Mouse (Mus musculus) hindbrain, embryonic 15.5 days (tissue): Measurements from ENCODE around the gene Surf2. TPM values are rescaled to one million over a fixed set of nuclear protein-coding genes. Genes with fewer than 3 reads are reported as not detected.

Experiments used
- ATAC-seq: fragments of 200-750 bp; cut with Nextera tagmentation; 2 replicates; pipeline ENCODE4 v1.8.0; 2017; ENCODE audit warnings: low read depth, moderate number of reproducible peaks, moderate TSS enrichment; ENCODE audit not compliant: low FRiP score
- H3K27ac ChIP-seq: fragments of 300-500 bp; sonication (generic); replicated peaks from 2 replicates; pipeline ENCODE4 v1.5.1; 2015; ENCODE audit warnings: mild to moderate bottlenecking, inconsistent platforms
- H3K27me3 ChIP-seq: fragments of 300-500 bp; sonication (generic); 2 replicates; pipeline ENCODE4 v1.6.1; 2015; ENCODE audit warnings: control low read depth, inconsistent platforms
- H3K36me3 ChIP-seq: fragments of 300-500 bp; sonication (generic); 2 replicates; pipeline ENCODE4 v1.6.1; 2015; ENCODE audit warnings: control low read depth, inconsistent platforms
- H3K4me1 ChIP-seq: fragments of 300-500 bp; sonication (generic); replicated peaks from 2 replicates; pipeline ENCODE4 v1.6.1; 2015; ENCODE audit warnings: control low read depth, inconsistent platforms
- H3K4me2 ChIP-seq: fragments of 300-500 bp; sonication (generic); 2 replicates; pipeline ENCODE4 v1.6.1; 2015; ENCODE audit warnings: moderate library complexity, mild to moderate bottlenecking, inconsistent platforms
- H3K4me3 ChIP-seq: fragments of 300-500 bp; sonication (generic); 2 replicates; pipeline ENCODE4 v1.5.1; 2015; ENCODE audit warnings: mild to moderate bottlenecking, inconsistent platforms
- H3K9ac ChIP-seq: fragments of 300-500 bp; sonication (generic); 2 replicates; pipeline ENCODE4 v1.6.1; 2015; ENCODE audit warnings: inconsistent platforms
- H3K9me3 ChIP-seq: fragments of 300-500 bp; sonication (generic); 2 replicates; pipeline ENCODE4 v1.6.1; 2016; ENCODE audit warnings: control low read depth, inconsistent platforms
- WGBS: fragments of 180-500 bp; shearing (Covaris S2); methylation state at CpG from one replicate; pipeline ENCODE4 v1.1.7; 2015; 5-methylcytosine and 5-hydroxymethylcytosine counted together
- polyA plus RNA-seq: library from polyadenylated mRNA; unstranded; fragments of >200 nt; fragmentation: Nextera tagmentation; extraction: Ambion mirVana; gene quantifications from 2 replicates; pipeline ENCODE4 v1.2.1, GENCODE M21; 2015

Gene Surf2
- polyA plus RNA-seq, 1 experiment from 2014 or later, result 56.9 TPM

- Histone ChIP-seq H3K27ac (no peak overlapping the region), H3K9ac (no peak overlapping the region), H3K4me2 (no peak overlapping the region), H3K27me3 (no peaks in the 10 kb centered on the region), H3K4me1 (peaks cover 25% of the 10 kb centered on the region), H3K4me3 (no peak overlapping the region), H3K9me3 (no peaks in the 10 kb centered on the region), H3K36me3 (peaks cover 74% of the 10 kb centered on the region)
- WGBS, result 86% methylated on average over 6 of the region's 6 CpGs
- no peak for ATAC-seq
Observed at GRCm38 (mm10) chr2:26920190-26920855, 4.2 kb downstream of the Surf2 start.

- ATAC-seq, result no peak
- no peaks in the 10 kb centered on the region for H3K9me3 ChIP-seq
- no peaks in the 10 kb centered on the region for H3K27me3 ChIP-seq
- no peak overlapping the region for H3K4me2 ChIP-seq
- no peak overlapping the region for H3K4me3 ChIP-seq
- H3K9ac ChIP-seq, result no peak overlapping the region
- H3K36me3 ChIP-seq, result peaks cover 88% of the 10 kb centered on the region
- H3K4me1 ChIP-seq, result peaks cover 18% of the 10 kb centered on the region
- no peak overlapping the region for H3K27ac ChIP-seq
- WGBS, result 84% methylated on average over 9 of the region's 9 CpGs
Observed at GRCm38 (mm10) chr2:26921784-26922183, 5.6 kb downstream of the Surf2 start.

DNA sequence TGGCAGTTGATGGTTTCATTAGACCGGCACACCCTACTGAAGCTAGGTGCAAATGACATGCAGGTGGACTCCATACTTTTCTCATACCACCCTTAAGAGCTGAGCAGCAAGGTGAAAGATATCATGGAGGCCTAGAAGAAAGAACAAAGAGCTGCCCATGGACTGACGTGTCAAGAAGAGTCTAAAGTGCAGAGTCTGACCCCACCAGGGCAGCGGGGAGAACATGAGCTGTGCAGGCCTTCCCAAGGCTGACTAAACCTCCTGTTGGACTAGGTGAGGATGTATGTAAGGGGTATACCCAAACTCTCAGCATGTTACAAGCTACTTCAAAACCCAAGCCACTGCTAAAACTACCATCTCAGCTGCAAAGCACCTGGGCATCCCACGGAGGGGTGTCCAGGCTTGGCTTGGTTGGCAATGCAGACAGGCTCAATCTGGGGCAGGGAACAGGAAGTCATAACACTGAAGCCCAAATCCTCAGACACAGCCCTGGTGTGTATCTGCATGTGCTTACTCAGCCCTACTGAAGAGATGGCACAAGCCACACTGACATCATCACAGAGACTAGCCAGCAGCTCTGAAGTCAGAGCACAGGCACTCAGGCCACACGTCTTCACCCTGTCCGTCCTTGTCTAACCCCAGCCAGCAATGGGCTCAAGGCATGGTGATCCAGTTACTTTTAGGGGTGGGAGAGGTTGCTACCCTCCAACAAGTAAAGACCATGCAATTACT lies 11.7 kb downstream of the Surf2 start:
- Histone ChIP-seq H3K4me3 (no peak overlapping the region), H3K9ac (no peak overlapping the region), H3K4me2 (no peak overlapping the region), H3K36me3 (peaks cover 58% of the 10 kb centered on the region), H3K9me3 (no peaks in the 10 kb centered on the region), H3K27ac (no peak overlapping the region), H3K27me3 (no peaks in the 10 kb centered on the region), H3K4me1 (peaks cover 25% of the 10 kb centered on the region)
- ATAC-seq, result no peak
- 91% methylated on average over 6 of the region's 6 CpGs for WGBS

DNA sequence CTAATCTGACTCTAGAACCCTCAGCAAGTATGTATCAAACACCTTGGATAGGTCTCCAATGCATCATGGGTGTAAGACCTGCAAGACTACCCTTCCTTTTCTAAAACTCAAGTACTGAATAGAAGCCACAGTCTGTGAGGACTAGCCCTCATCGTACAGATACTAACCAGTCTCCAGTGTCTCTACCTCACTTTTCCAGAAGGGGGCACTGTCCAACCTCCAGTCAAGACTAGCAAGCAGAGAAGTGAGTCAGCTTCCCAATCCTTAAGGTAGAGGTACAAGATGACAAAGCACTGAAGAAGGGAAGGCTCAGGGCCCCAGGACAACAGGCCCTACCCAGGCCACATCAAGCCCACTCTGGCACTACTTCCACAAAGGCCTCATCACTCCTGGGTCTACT lies 14.2 kb downstream of the Surf2 start:
- ATAC-seq, result no peak
- 33% methylated on average over 1 of the region's 1 CpGs for WGBS
- Histone ChIP-seq H3K27ac (no peak overlapping the region), H3K4me2 (no peak overlapping the region), H3K36me3 (peaks cover 35% of the 10 kb centered on the region), H3K27me3 (no peaks in the 10 kb centered on the region), H3K9me3 (no peaks in the 10 kb centered on the region), H3K4me3 (no peak overlapping the region), H3K4me1 (peaks cover 25% of the 10 kb centered on the region), H3K9ac (no peak overlapping the region)

DNA sequence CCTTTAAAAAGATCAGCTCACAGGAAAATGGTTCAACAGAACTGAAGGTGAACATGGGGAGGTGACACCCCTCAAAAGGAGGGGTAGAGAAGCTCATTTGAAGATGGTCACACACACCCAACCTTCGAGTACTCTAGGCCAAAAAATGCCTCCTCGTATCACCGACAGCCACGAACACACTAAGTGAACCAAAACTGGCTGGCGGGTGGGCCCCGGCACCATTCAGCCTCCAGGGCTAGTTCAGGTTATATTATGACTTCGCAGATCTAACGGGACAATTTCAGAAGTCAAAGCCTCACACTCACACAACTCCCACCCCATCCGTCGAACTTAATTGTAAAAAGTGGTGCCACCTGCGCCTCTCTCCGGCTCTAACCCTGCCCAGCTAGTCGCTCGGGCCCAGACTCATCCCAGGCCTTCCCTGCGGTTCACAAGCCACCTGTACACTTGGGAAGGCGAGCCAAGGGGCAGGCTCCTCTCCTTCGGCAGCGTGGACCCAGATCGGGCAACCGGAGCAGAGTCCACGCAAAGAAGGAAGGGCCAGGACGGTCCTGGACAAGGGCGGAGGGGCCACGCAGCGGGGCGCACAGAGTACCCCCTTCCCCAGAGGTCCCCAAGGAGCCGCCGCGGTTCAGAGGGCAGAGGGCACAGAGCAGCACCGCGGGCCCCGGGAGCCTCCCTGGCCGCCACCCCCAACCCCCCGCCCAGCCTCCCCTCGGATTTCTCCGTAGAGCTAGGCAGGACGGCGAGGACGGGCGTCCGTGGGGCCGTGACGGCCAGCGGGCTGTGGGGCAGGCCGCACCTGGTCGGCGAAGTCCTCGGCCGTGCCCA lies 16.5 kb downstream of the Surf2 start:
- no peaks in the 10 kb centered on the region for H3K9me3 ChIP-seq
- peak overlapping the region; percentile 89 for H3K4me3 ChIP-seq
- H3K9ac ChIP-seq, result peak overlapping the region; percentile 96
- peaks cover 16% of the 10 kb centered on the region for H3K36me3 ChIP-seq
- no peaks in the 10 kb centered on the region for H3K27me3 ChIP-seq
- no peak for ATAC-seq
- H3K4me1 ChIP-seq, result peaks cover 25% of the 10 kb centered on the region
- peak overlapping the region; percentile 79 for H3K4me2 ChIP-seq
- 3% methylated on average over 38 of the region's 49 CpGs for WGBS
- peak overlapping the region; percentile 79 for H3K27ac ChIP-seq

DNA sequence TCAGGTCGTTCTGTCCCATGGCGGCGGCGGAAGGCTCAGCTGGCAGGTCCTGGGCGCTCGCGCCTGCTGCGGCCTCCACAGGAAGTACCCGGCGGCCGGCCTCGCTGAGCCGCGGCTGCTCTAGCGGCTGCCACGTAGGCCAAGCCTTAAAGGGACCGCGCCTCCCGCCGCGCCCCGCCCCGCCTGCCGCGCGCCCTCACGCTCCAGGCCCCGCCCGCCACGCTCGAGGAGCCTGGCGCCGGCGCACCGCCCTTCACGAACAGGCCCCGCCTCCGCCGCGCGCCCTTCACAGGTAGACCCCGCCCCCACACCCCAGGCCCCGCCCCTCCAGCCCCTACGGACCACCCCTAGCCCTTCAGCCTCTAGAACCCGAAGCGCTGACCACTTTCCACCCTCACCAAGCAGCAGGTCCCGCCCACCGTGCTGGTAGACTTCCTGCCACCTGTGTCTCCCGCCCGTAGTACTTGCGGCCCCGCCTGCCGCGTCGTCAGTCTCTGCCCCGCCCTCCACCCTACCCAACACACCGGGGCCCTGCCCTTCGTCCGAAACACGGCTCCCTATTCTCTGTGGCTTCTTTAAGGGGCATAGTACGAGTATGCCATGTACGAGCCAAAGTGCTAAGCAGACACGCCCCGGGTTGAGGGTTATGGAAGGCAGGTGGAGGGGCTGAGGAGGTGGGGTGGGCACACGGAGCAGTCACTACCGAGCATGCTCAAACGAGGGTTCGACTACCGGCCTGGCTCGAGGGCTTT lies 17.3 kb downstream of the Surf2 start, which contains the start of the genes Surf4 and Stkld1:
TSS of gene Surf4 (minus strand) at position 625 of the 752 bp plus-strand sequence.
TSS of gene Stkld1 (plus strand) at position 744 of the 752 bp plus-strand sequence.
- 1% methylated on average over 58 of the region's 70 CpGs for WGBS
- peak within 1 kb of the TSS; percentile 89 for H3K4me3 ChIP-seq
- peak within 1 kb of the TSS; percentile 79 for H3K27ac ChIP-seq
- H3K27me3 ChIP-seq, result no peaks in the 10 kb centered on the region
- H3K36me3 ChIP-seq, result peaks cover 11% of the 10 kb centered on the region
- ATAC-seq, result peak; percentile 96
- peaks cover 25% of the 10 kb centered on the region for H3K4me1 ChIP-seq
- no peaks in the 10 kb centered on the region for H3K9me3 ChIP-seq
- H3K9ac ChIP-seq, result peak within 1 kb of the TSS; percentile 96
- peak within 1 kb of the TSS; percentile 79 for H3K4me2 ChIP-seq

- no peak overlapping the region for H3K4me3 ChIP-seq
- no peaks in the 10 kb centered on the region for H3K9me3 ChIP-seq
- no peak overlapping the region for H3K27ac ChIP-seq
- peaks cover 24% of the 10 kb centered on the region for H3K4me1 ChIP-seq
- 98% methylated on average over 2 of the region's 2 CpGs for WGBS
- ATAC-seq, result no peak
- no peaks in the 10 kb centered on the region for H3K27me3 ChIP-seq
- no peak overlapping the region for H3K4me2 ChIP-seq
- H3K9ac ChIP-seq, result no peak overlapping the region
- H3K36me3 ChIP-seq, result peaks cover 3% of the 10 kb centered on the region
Observed at GRCm38 (mm10) chr2:26935286-26935685, 19.1 kb downstream of the Surf2 start.

GRCm38 (mm10) chr2:26936425-26936824 lies 20.3 kb downstream of the Surf2 start:
- no peak overlapping the region for H3K4me3 ChIP-seq
- H3K9me3 ChIP-seq, result no peaks in the 10 kb centered on the region
- no peak for ATAC-seq
- H3K9ac ChIP-seq, result no peak overlapping the region
- no peaks in the 10 kb centered on the region for H3K27me3 ChIP-seq
- 83% methylated on average over 1 of the region's 1 CpGs for WGBS
- H3K4me2 ChIP-seq, result no peak overlapping the region
- no peak overlapping the region for H3K27ac ChIP-seq
- no peaks in the 10 kb centered on the region for H3K36me3 ChIP-seq
- H3K4me1 ChIP-seq, result peaks cover 12% of the 10 kb centered on the region

- H3K9ac ChIP-seq, result no peak overlapping the region
- WGBS, result 44% methylated on average over 5 of the region's 5 CpGs
- ATAC-seq, result no peak
- no peaks in the 10 kb centered on the region for H3K9me3 ChIP-seq
- H3K27ac ChIP-seq, result no peak overlapping the region
- H3K36me3 ChIP-seq, result no peaks in the 10 kb centered on the region
- H3K4me3 ChIP-seq, result no peak overlapping the region
- no peaks in the 10 kb centered on the region for H3K4me1 ChIP-seq
- H3K4me2 ChIP-seq, result no peak overlapping the region
- no peaks in the 10 kb centered on the region for H3K27me3 ChIP-seq
Observed at GRCm38 (mm10) chr2:26941539-26941938, 25.4 kb downstream of the Surf2 start.

GRCm38 (mm10) chr2:26943253-26943652 lies 27.1 kb downstream of the Surf2 start:
- H3K9ac ChIP-seq, result no peak overlapping the region
- no peak overlapping the region for H3K27ac ChIP-seq
- H3K36me3 ChIP-seq, result no peaks in the 10 kb centered on the region
- WGBS, result 88% methylated on average over 3 of the region's 3 CpGs
- H3K9me3 ChIP-seq, result no peaks in the 10 kb centered on the region
- H3K4me2 ChIP-seq, result no peak overlapping the region
- ATAC-seq, result no peak
- H3K4me3 ChIP-seq, result no peak overlapping the region
- H3K27me3 ChIP-seq, result no peaks in the 10 kb centered on the region
- no peaks in the 10 kb centered on the region for H3K4me1 ChIP-seq

DNA sequence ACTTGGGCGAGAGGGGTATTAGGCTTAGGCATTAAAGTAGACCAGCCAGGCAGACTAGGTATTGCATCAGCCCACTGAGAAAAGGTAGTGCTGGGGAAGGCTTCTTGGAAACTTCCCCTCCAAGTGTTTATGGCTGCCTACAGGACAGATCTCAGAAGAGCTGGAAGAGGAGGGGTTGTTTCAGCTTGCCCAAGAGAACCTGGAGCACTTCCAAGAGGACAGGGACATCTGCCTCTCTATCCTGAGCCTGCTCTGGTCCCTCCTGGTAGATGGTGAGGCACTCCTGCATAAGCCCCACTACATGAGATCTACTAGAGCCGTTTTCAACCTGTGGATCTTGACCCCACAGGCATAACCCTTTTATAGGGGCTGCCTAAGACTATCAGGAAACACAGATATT lies 34.2 kb downstream of the Surf2 start:
- no peak overlapping the region for H3K4me2 ChIP-seq
- no peak overlapping the region for H3K9ac ChIP-seq
- H3K27ac ChIP-seq, result no peak overlapping the region
- H3K4me1 ChIP-seq, result no peaks in the 10 kb centered on the region
- no peaks in the 10 kb centered on the region for H3K27me3 ChIP-seq
- peaks cover 26% of the 10 kb centered on the region for H3K36me3 ChIP-seq
- no peak overlapping the region for H3K4me3 ChIP-seq
- 88% methylated on average over 2 of the region's 2 CpGs for WGBS
- H3K9me3 ChIP-seq, result no peaks in the 10 kb centered on the region
- no peak for ATAC-seq
